17 mouse cellular contexts compared by ENCODE assay signal in genomic region chr7:126856741-126857420, GRCm38 (mm10). TPM values are rescaled to one million over a fixed set of nuclear protein-coding genes. Genes with fewer than 3 reads are reported as not detected.
DNase-seq lines count a peak whose midpoint lies in the region; ATAC-seq and TF ChIP-seq lines count a peak whose summit lies in the region.
"Had no signal": no experiment of that assay in that cellular context is flagged by ENCODE, and none has a peak within 500 bp of the region (broad histone marks: within the 10 kb centered on the region; RNA-seq: fewer than 3 reads in every experiment).

No protein-coding gene starts in this region.

- no peaks in the 10 kb centered on the region for H3K4me1 ChIP-seq in stomach, embryonic 14.5 days (ENCODE audit: control insufficient read depth, insufficient read depth, low read length)
- peaks cover 10% of the 10 kb centered on the region for H3K4me1 ChIP-seq in cerebellum, adult 2 months (ENCODE audit: control insufficient read depth, insufficient read depth, low read length)

- WGBS in stomach, embryonic 14.5 days = 63% methylated on average over 9 of the region's 9 CpGs
- WGBS in cerebellum, adult 2 months = 70% methylated on average over 9 of the region's 9 CpGs

- H3K27me3 ChIP-seq in stomach, embryonic 14.5 days (ENCODE audit: control insufficient read depth, insufficient read depth, low read length) = no peaks in the 10 kb centered on the region
- H3K27me3 ChIP-seq in cerebellum, adult 2 months (ENCODE audit: control insufficient read depth, insufficient read depth, low read length) = no peaks in the 10 kb centered on the region
- H3K27me3 ChIP-seq: heart, embryonic 15.5 days; hindbrain, embryonic 15.5 days; limb, embryonic 15.5 days; neural tube, embryonic 13.5 days had no signal

- TF ChIP-seq CTCF in cerebellum, adult 2 months (IDR thresholded peaks at IDR 0.05; ENCODE audit: borderline replicate concordance, insufficient read depth, low read depth, low read length) = no peak

- H3K4me3 ChIP-seq in stomach, embryonic 14.5 days (ENCODE audit: low read depth, low read length) = no peak overlapping the region
- no peak overlapping the region for H3K4me3 ChIP-seq in cerebellum, adult 2 months (replicated peaks; ENCODE audit: insufficient read depth, low read depth, low read length)
- H3K4me3 ChIP-seq: heart, embryonic 15.5 days; hindbrain, embryonic 15.5 days; layer of hippocampus, adult 2 months; limb, embryonic 15.5 days; neural tube, embryonic 13.5 days had no signal

- H3K9me3 ChIP-seq in stomach, embryonic 14.5 days (ENCODE audit: control insufficient read depth, low read depth, low read length) = no peaks in the 10 kb centered on the region
- H3K9me3 ChIP-seq: heart, embryonic 15.5 days; hindbrain, embryonic 15.5 days; limb, embryonic 15.5 days; neural tube, embryonic 13.5 days had no signal

- peak; percentile 65 to 67 for DNase-seq in lung, adult 18-20 months
- DNase-seq in lung, postnatal 14 days = no peak
- DNase-seq in WW6 (ENCODE audit: low read depth, low spot score) = peak; percentile 40
- peak; percentile 66 to 77 for DNase-seq in thymus, postnatal 36 days
- DNase-seq in retina, postnatal 1 day = no peak
- no peak for DNase-seq in cerebellum, adult 2 months
- DNase-seq: cerebellum, adult 18-20 months; kidney, adult 2 months had no signal

- no peak overlapping the region for H3K4me2 ChIP-seq in stomach, embryonic 14.5 days (replicated peaks; ENCODE audit: low read depth, low read length)
- H3K4me2 ChIP-seq: heart, embryonic 15.5 days; hindbrain, embryonic 15.5 days; limb, embryonic 15.5 days; neural tube, embryonic 13.5 days had no signal

- peaks cover 44% of the 10 kb centered on the region for H3K36me3 ChIP-seq in stomach, embryonic 14.5 days (ENCODE audit: control insufficient read depth, insufficient read depth, low read length)

- TF ChIP-seq POLR2A in cerebellum, adult 2 months (IDR thresholded peaks at IDR 0.05; ENCODE audit: borderline replicate concordance, insufficient read depth, low read length) = no peak

- H3K27ac ChIP-seq in stomach, embryonic 14.5 days (ENCODE audit: low read length) = no peak overlapping the region
- H3K27ac ChIP-seq in cerebellum, adult 2 months (ENCODE audit: insufficient read depth, low read length) = no peak overlapping the region
- H3K27ac ChIP-seq: heart, embryonic 15.5 days; hindbrain, embryonic 15.5 days; limb, embryonic 15.5 days; macrophage; neural tube, embryonic 13.5 days had no signal

- H3K9ac ChIP-seq in stomach, embryonic 14.5 days (replicated peaks; ENCODE audit: low read depth, low read length) = no peak overlapping the region
- H3K9ac ChIP-seq: heart, embryonic 15.5 days; hindbrain, embryonic 15.5 days; limb, embryonic 15.5 days had no signal

- ATAC-seq in stomach, embryonic 14.5 days (ENCODE audit: insufficient number of reproducible peaks, insufficient read depth, low FRiP score, low read depth) = peak; percentile 46; the same call in 1 of the 2 replicates
- ATAC-seq in frontal cortex, adult (ENCODE audit: low TSS enrichment) = no peak
- ATAC-seq: activated CD4-positive, CD25-positive, alpha-beta regulatory T cell, adult 4 months had no signal

RNA-seq across cellular contexts. Expression of gene Hirip3, which starts 4.9 kb away (rescaled TPM):
- 20.2 and 21.2 TPM in 2 replicates for polyA plus RNA-seq in stomach, embryonic 14.5 days (2014; fragmentation: Nextera tagmentation; extraction: Ambion mirVana)
- polyA plus RNA-seq in cerebellum, adult 2 months (2012; rRNA removed) = 60.9 and 63.1 TPM in 2 replicates

RNA-seq across cellular contexts. Expression of gene Ino80e, which starts 5.3 kb away (rescaled TPM):
- polyA plus RNA-seq in stomach, embryonic 14.5 days (2014; fragmentation: Nextera tagmentation; extraction: Ambion mirVana) = 78.2 and 80.3 TPM in 2 replicates
- 67.3 and 67.6 TPM in 2 replicates for polyA plus RNA-seq in cerebellum, adult 2 months (2012; rRNA removed)

RNA-seq across cellular contexts. Expression of gene Doc2a, which starts 9.7 kb away (rescaled TPM):
- 0.75 and 2.0 TPM in 2 replicates for polyA plus RNA-seq in stomach, embryonic 14.5 days (2014; fragmentation: Nextera tagmentation; extraction: Ambion mirVana)
- polyA plus RNA-seq in cerebellum, adult 2 months (2012; rRNA removed) = 9.7 and 12.1 TPM in 2 replicates
- polyA plus RNA-seq: activated CD4-positive, CD25-positive, alpha-beta regulatory T cell, adult 4 months; heart, embryonic 15.5 days had no signal

RNA-seq across cellular contexts. Expression of gene 4930451I11Rik, which starts 25.4 kb away (rescaled TPM):
- not detected in 2 replicates for polyA plus RNA-seq in stomach, embryonic 14.5 days (2014; fragmentation: Nextera tagmentation; extraction: Ambion mirVana)
- polyA plus RNA-seq in cerebellum, adult 2 months (2012; rRNA removed) = not detected in 2 replicates
- polyA plus RNA-seq: activated CD4-positive, CD25-positive, alpha-beta regulatory T cell, adult 4 months; heart, embryonic 15.5 days; kidney, adult 2 months; limb, embryonic 15.5 days; macrophage; neural tube, embryonic 13.5 days had no signal

RNA-seq across cellular contexts. Expression of gene Taok2, which starts 27.6 kb away (rescaled TPM):
- polyA plus RNA-seq in stomach, embryonic 14.5 days (2014; fragmentation: Nextera tagmentation; extraction: Ambion mirVana) = 28.0 and 30.2 TPM in 2 replicates
- 107 and 108 TPM in 2 replicates for polyA plus RNA-seq in cerebellum, adult 2 months (2012; rRNA removed)

Comparison
In these comparisons a context has a peak if more than half of its experiments do, and no peak if none do; other contexts are left out.
1. DNase-seq: peak in lung, adult 18-20 months (2 of 2), WW6 (single experiment) and thymus, postnatal 36 days (2 of 2); none in lung, postnatal 14 days (single experiment), retina, postnatal 1 day (single experiment) and cerebellum, adult 2 months (0 of 2).